Mouse (Mus musculus) E14TG2a.4 (cell line): ENCODE measurements around the gene Marc1.

Source experiments
- CTCF ChIP-seq: conservative IDR thresholded peaks from 2 replicates; pipeline ENCODE4 v1.5.1; 2014; ENCODE audit warnings: low read length
- NANOG ChIP-seq: IDR thresholded peaks from 2 replicates; pipeline ENCODE4 v1.6.1; 2014; ENCODE audit warnings: borderline replicate concordance, low read length, mixed read lengths
- POU5F1 ChIP-seq: IDR thresholded peaks from 2 replicates; pipeline ENCODE4 v1.6.1; 2014; ENCODE audit warnings: low read length, borderline replicate concordance

DNA sequence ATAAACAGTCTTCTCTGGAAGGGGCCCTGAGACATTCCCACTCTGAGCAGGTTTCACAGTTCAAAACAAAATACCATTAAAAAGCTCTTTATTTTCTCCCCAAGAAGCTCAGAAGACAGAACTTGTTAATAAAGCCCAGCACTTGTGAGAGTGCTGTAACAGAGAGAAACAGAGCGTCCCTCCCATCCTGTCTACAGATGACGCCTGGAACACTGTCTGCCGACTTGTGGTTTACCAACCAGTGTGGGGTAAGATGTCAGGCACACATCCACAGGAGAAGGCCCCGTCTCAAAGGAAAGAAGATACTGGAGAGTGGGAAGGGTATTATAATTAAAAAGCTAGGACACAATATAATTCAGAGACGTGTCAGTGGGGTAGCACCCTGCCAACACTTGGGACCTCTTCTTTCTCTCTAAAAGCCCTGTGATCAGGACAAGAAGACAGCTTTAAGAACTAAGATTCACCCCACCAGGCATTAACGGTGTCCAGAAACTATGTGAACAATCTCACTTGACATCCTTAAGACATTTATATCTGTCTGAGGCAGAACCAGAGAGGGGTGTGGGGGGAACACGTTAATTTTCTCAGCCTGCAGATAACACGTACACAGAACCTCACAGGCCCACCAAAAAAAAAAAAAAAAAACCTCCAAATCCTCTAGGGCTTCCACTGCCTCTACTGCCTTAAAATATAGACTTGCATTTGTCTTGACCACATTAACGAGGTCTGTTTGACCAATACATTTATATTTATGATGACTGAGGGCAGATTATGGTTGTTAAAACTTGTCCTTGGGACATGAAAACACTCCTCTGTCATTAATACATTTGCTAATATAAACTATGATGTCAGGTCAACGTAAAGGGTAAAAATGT, 29.6 kb downstream of the Marc1 start:
- no peak for TF ChIP-seq CTCF
- TF ChIP-seq POU5F1: no peak
- no peak for TF ChIP-seq NANOG
